Mouse (Mus musculus) testis, postnatal 14 days (tissue): ENCODE measurements around the gene 1700003F12Rik.

Experiments used
- DNase-seq: peaks from one replicate; pipeline ENCODE4 v3.0.0; 2021; ENCODE audit warnings: low spot score

1700003F12Rik gene

GRCm38 (mm10) chr2:154576876-154577743 is 30.2 kb downstream of the 1700003F12Rik start:
- DNase-seq, result no peak

GRCm38 (mm10) chr2:154577744-154578067 is 30.8 kb downstream of the 1700003F12Rik start:
- no peak for DNase-seq

- no peak for DNase-seq
Observed at GRCm38 (mm10) chr2:154580586-154580985, 33.7 kb downstream of the 1700003F12Rik start.

GRCm38 (mm10) chr2:154581421-154581820 is 34.5 kb downstream of the 1700003F12Rik start:
- no peak for DNase-seq

GRCm38 (mm10) chr2:154583906-154584872 is 37.3 kb downstream of the 1700003F12Rik start:
- DNase-seq, result no peak

GRCm38 (mm10) chr2:154584931-154585601 is 38.2 kb downstream of the 1700003F12Rik start:
- no peak for DNase-seq

- DNase-seq, result no peak
Observed at GRCm38 (mm10) chr2:154586405-154586804, 39.5 kb downstream of the 1700003F12Rik start.

- no peak for DNase-seq
Observed at GRCm38 (mm10) chr2:154589051-154589450, 42.2 kb downstream of the 1700003F12Rik start.

GRCm38 (mm10) chr2:154591239-154591638 is 44.4 kb downstream of the 1700003F12Rik start:
- no peak for DNase-seq

GRCm38 (mm10) chr2:154593025-154593424 is 46.1 kb downstream of the 1700003F12Rik start:
- no peak for DNase-seq

GRCm38 (mm10) chr2:154595775-154596174 is 48.9 kb downstream of the 1700003F12Rik start:
- no peak for DNase-seq

- DNase-seq, result no peak
Observed at GRCm38 (mm10) chr2:154597399-154597798, 50.5 kb downstream of the 1700003F12Rik start.
